Comparison of ENCODE assay signal across 17 mouse cellular contexts in the genomic region with DNA sequence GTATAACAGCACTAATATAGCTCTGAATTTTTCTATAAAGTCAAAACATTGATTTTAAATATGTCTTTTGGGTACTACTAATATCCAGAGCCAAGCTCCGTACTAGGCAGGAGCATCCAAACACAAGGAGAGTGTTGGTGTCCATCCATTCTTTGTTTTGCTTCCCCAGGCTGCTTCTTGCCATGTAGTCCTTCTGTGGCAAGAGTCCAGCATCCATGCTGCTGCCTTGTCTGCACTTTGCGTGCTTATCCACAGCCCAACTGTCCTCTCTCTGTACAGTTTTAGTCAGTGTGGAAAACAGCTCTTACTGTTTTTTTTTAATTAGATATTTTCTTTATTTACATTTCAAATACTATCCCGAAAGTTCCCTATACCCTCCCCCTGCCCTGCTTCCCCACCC. TPM values are rescaled to one million over a fixed set of nuclear protein-coding genes. Genes with fewer than 3 reads are reported as not detected.
"Had no signal": no experiment of that assay in that cellular context is flagged by ENCODE, and none has a peak within 500 bp of the region (broad histone marks: within the 10 kb centered on the region; RNA-seq: fewer than 3 reads in every experiment).

No protein-coding gene starts in this region.

- DNase-seq: liver; liver, embryonic 13.5 days; liver, postnatal 0 days; lung, adult 18-20 months; lung, adult 2 months; lung, embryonic 14.5 days; lung, postnatal 10 days; lung, postnatal 14 days; lung, postnatal 36 days; lung, postnatal 4 days; midbrain, embryonic 14.5 days had no signal

- ATAC-seq: liver, embryonic 12.5 days; liver, postnatal 0 days; lung, postnatal 0 days; midbrain, embryonic 13.5 days; midbrain, embryonic 15.5 days; midbrain, embryonic 16.5 days had no signal

RNA-seq across cellular contexts. Expression of gene Ccdc150, which starts 30.2 kb away (rescaled TPM):
- total RNA-seq: left cerebral cortex, postnatal 14 days had no signal
